Mouse (Mus musculus): ENCODE measurements around the gene Pgc.

GRCm38 (mm10) chr17:47766407-47767043, 39.9 kb downstream of the Pgc start:
- TF ChIP-seq POLR2A (IDR thresholded peaks at IDR 0.05; ENCODE audit: extremely low read depth, insufficient read depth, low read length) (no peak), CTCF (IDR thresholded peaks at IDR 0.05; ENCODE audit: low read depth, low read length) (no peak)

All from liver, adult 2 months (tissue).